Mouse (Mus musculus): ENCODE data around the gene Map7d2. TPM values are rescaled to one million over a fixed set of nuclear protein-coding genes. Genes with fewer than 3 reads are reported as not detected.
"Not testable (repeated sequence)": the region's sequence is repeated elsewhere in the genome, so short reads cannot be mapped to it uniquely, and the experiment has no call there.

Map7d2 gene
- 100 to 1,000 TPM in 1 of 2 experiments, 10 to 100 TPM in 1; 98.8 to 117 TPM for total RNA-seq (2021)
- long read RNA-seq, experiment 1, transcript Map7d2-203 (17 exons, 3,670 nt) = major isoform, 40 of 116 reads
- long read RNA-seq, experiment 1, partial matches to known transcripts = 17 of 116 reads
- long read RNA-seq, experiment 1, other reads (novel, unspliced or antisense) = 56 of 116 reads
- long read RNA-seq, experiment 2, transcript Map7d2-203 (17 exons, 3,670 nt) = major isoform, 60 of 154 reads
- long read RNA-seq, experiment 2, transcript Map7d2-201 (13 exons, 3,087 nt) = minor isoform, 7 of 154 reads
- long read RNA-seq, experiment 2, partial matches to known transcripts = 20 of 154 reads
- long read RNA-seq, experiment 2, other reads (novel, unspliced or antisense) = 67 of 154 reads

- DNase-seq (ENCODE audit: low spot score in 2 of 2) = peak; percentile 39 to 48
- peak within 1 kb of the TSS; percentile 82 for H3K27ac ChIP-seq
- TF ChIP-seq CTCF (conservative IDR thresholded peaks at IDR 0.05) = no peak
- H3K4me3 ChIP-seq = peak within 1 kb of the TSS; percentile 64
Measured at GRCm38 (mm10) chrX:159414130-159414828, at the start of gene Map7d2. Map7d2 (plus strand) TSS chrX:159414572.

- Histone ChIP-seq H3K27ac (peak within 1 kb of the TSS; percentile 82), H3K4me3 (peak within 1 kb of the TSS; percentile 76)
- DNase-seq (ENCODE audit: low spot score in 2 of 2) = peak; percentile 57 to 59
- peak; percentile 44 for TF ChIP-seq CTCF (conservative IDR thresholded peaks at IDR 0.05)
Measured at GRCm38 (mm10) chrX:159371831-159372752, 42.3 kb upstream of the Map7d2 start, which contains the start of gene Eif1ax. Eif1ax (plus strand) TSS chrX:159372178.

- DNase-seq (ENCODE audit: low spot score in 2 of 2) = no peak
- Histone ChIP-seq H3K4me3 (peak overlapping the region; percentile 76), H3K27ac (peak overlapping the region; percentile 82; the same call in 1 of the 2 replicates)
- TF ChIP-seq CTCF (conservative IDR thresholded peaks at IDR 0.05) = no peak
Measured at GRCm38 (mm10) chrX:159372753-159373144, 41.6 kb upstream of the Map7d2 start.

GRCm38 (mm10) chrX:159387105-159387504, 27.3 kb upstream of the Map7d2 start:
- no peak for TF ChIP-seq CTCF (conservative IDR thresholded peaks at IDR 0.05)
- no peak overlapping the region for H3K4me3 ChIP-seq
- DNase-seq (ENCODE audit: low spot score in 2 of 2) = no peak

GRCm38 (mm10) chrX:159388953-159389352, 25.4 kb upstream of the Map7d2 start:
- TF ChIP-seq CTCF (conservative IDR thresholded peaks at IDR 0.05) = no peak
- H3K27ac ChIP-seq = no peak overlapping the region
- H3K4me3 ChIP-seq = no peak overlapping the region
- no peak for DNase-seq (ENCODE audit: low spot score in 2 of 2)

More at GRCm38 (mm10) chrX:159387105-159387504, 27.3 kb upstream of the Map7d2 start:
- no peak overlapping the region for H3K27ac ChIP-seq

- H3K4me3 ChIP-seq = no peak overlapping the region
Measured at GRCm38 (mm10) chrX:159390347-159390962, 23.9 kb upstream of the Map7d2 start.

GRCm38 (mm10) chrX:159391239-159391638, 23.1 kb upstream of the Map7d2 start:
- Histone ChIP-seq H3K4me3 (no peak overlapping the region), H3K27ac (no peak overlapping the region)
- no peak for TF ChIP-seq CTCF (conservative IDR thresholded peaks at IDR 0.05)
- no peak for DNase-seq (ENCODE audit: low spot score in 2 of 2)

More at GRCm38 (mm10) chrX:159390347-159390962, 23.9 kb upstream of the Map7d2 start:
- H3K27ac ChIP-seq = no peak overlapping the region
- no peak for TF ChIP-seq CTCF (conservative IDR thresholded peaks at IDR 0.05)
- DNase-seq (ENCODE audit: low spot score in 2 of 2) = no peak

- no peak overlapping the region for H3K4me3 ChIP-seq
- peak in 1 of 2 experiments; percentile 14 for DNase-seq (ENCODE audit: low spot score in 2 of 2)
- H3K27ac ChIP-seq = no peak overlapping the region
- TF ChIP-seq CTCF (conservative IDR thresholded peaks at IDR 0.05) = peak; percentile 75
Measured at GRCm38 (mm10) chrX:159409253-159409652, 5.1 kb upstream of the Map7d2 start.

- Histone ChIP-seq H3K27ac (peak overlapping the region; percentile 82), H3K4me3 (peak overlapping the region; percentile 64)
- TF ChIP-seq CTCF (conservative IDR thresholded peaks at IDR 0.05) = no peak
- DNase-seq (ENCODE audit: low spot score in 2 of 2) = peak in 1 of 2 experiments; percentile 12
Measured at GRCm38 (mm10) chrX:159414829-159415673, 679 bp downstream of the Map7d2 start.

GRCm38 (mm10) chrX:159430507-159430906, 16.1 kb downstream of the Map7d2 start:
- not testable (repeated sequence) for DNase-seq (ENCODE audit: low spot score in 2 of 2); H3K27ac ChIP-seq; H3K4me3 ChIP-seq

GRCm38 (mm10) chrX:159442128-159442527, 27.8 kb downstream of the Map7d2 start:
- no peak overlapping the region for H3K4me3 ChIP-seq
- H3K27ac ChIP-seq = no peak overlapping the region
- no peak for DNase-seq (ENCODE audit: low spot score in 2 of 2)
- peak; percentile 74 for TF ChIP-seq CTCF (conservative IDR thresholded peaks at IDR 0.05)

All from layer of hippocampus, adult 2 months (tissue).